Mouse (Mus musculus) bone marrow, adult 2 months (tissue): ENCODE measurements at regions not wholly inside any gene's neighbourhood (a gene's known extent, or its start where the extent isn't known, plus 50 kb on each side); places are given as distances from the start of the nearest gene placed in this dataset.

Experiments
- CTCF ChIP-seq: fragments of 200-500 bp; IDR thresholded peaks from 2 replicates; pipeline ENCODE4 v1.5.1; 2011; ENCODE audit warnings: low read length, control low read depth; ENCODE audit not compliant: control insufficient read depth, insufficient read depth
- POLR2A ChIP-seq: fragments of 200-500 bp; IDR thresholded peaks from 2 replicates; pipeline ENCODE4 v1.6.1; 2011; ENCODE audit warnings: low read depth, mild to moderate bottlenecking, control low read depth, low read length, borderline replicate concordance; ENCODE audit not compliant: control insufficient read depth

- TF ChIP-seq CTCF (no peak), POLR2A (no peak)
Observed at GRCm38 (mm10) chr4:81006546-81006945, 96.1 kb downstream of the Lurap1l start.
